Mouse (Mus musculus): ENCODE results near the gene Map1s.
"Not testable (repeated sequence)": the region's sequence is repeated elsewhere in the genome, so short reads cannot be mapped to it uniquely, and the experiment has no call there.

The Map1s gene

GRCm38 (mm10) chr8:70879500-70879899 lies 26.2 kb upstream of the Map1s start:
- no peak for DNase-seq

GRCm38 (mm10) chr8:70880126-70880525 lies 25.6 kb upstream of the Map1s start:
- no peak for DNase-seq

GRCm38 (mm10) chr8:70880546-70880945 lies 25.2 kb upstream of the Map1s start:
- DNase-seq = no peak

- DNase-seq = no peak
These were observed 21.5 kb upstream of the Map1s start for GRCm38 (mm10) chr8:70884186-70884585.

- no peak for DNase-seq
These were observed 21.0 kb upstream of the Map1s start for GRCm38 (mm10) chr8:70884683-70885082.

GRCm38 (mm10) chr8:70885612-70886011 lies 20.1 kb upstream of the Map1s start:
- DNase-seq = no peak

GRCm38 (mm10) chr8:70887669-70888068 lies 18.1 kb upstream of the Map1s start:
- DNase-seq = no peak

- DNase-seq = peak in 1 of 2 experiments; percentile 47
These were observed 15.1 kb upstream of the Map1s start for GRCm38 (mm10) chr8:70890656-70891055.

- peak; percentile 69 to 76 for DNase-seq
These were observed 14.4 kb upstream of the Map1s start for GRCm38 (mm10) chr8:70891356-70891755.

- DNase-seq = no peak
These were observed 13.5 kb upstream of the Map1s start, which contains the start of gene Slc5a5 for GRCm38 (mm10) chr8:70892022-70892895. Gene Slc5a5, minus strand, starts transcription at chr8:70892757.

GRCm38 (mm10) chr8:70892896-70893655 lies 12.7 kb upstream of the Map1s start:
- no peak for DNase-seq

- peak; percentile 50 to 75 for DNase-seq
These were observed 11.9 kb upstream of the Map1s start for GRCm38 (mm10) chr8:70893656-70894384.

GRCm38 (mm10) chr8:70894385-70894720 lies 11.4 kb upstream of the Map1s start:
- no peak for DNase-seq

- DNase-seq = no peak
These were observed 10.8 kb upstream of the Map1s start for GRCm38 (mm10) chr8:70894771-70895545.

- not testable (repeated sequence) for DNase-seq
These were observed 10.0 kb upstream of the Map1s start for GRCm38 (mm10) chr8:70895571-70896259.

GRCm38 (mm10) chr8:70896316-70897020 lies 9.3 kb upstream of the Map1s start:
- no peak for DNase-seq

GRCm38 (mm10) chr8:70897021-70897680 lies 8.6 kb upstream of the Map1s start, which contains the start of gene Rpl18a:
Gene Rpl18a, minus strand, starts transcription at chr8:70897412.
- DNase-seq = peak; percentile 97 to 99

GRCm38 (mm10) chr8:70897681-70898413 lies 7.9 kb upstream of the Map1s start:
- DNase-seq = peak; percentile 79 to 90

GRCm38 (mm10) chr8:70898661-70899198 lies 7.0 kb upstream of the Map1s start:
- DNase-seq = no peak

All from kidney, adult 8-10 months (tissue).